Mouse (Mus musculus) MEL (cell line): Measurements from ENCODE around the gene Mrm3.

Experiments
- MAX ChIP-seq: IDR thresholded peaks from 2 replicates; pipeline ENCODE4 v1.6.1; 2011; ENCODE audit warnings: low read length, improper control_type of control experiment
- SMC3 ChIP-seq: IDR thresholded peaks from 2 replicates; pipeline ENCODE4 v1.6.1; 2011; ENCODE audit warnings: low read depth, low read length, improper control_type of control experiment
- TAL1 ChIP-seq: IDR thresholded peaks from 2 replicates; pipeline ENCODE4 v1.6.1; 2012; ENCODE audit warnings: mild to moderate bottlenecking, inconsistent platforms, low read length, moderate library complexity, mixed read lengths
- ZNF384 ChIP-seq: IDR thresholded peaks from 2 replicates; pipeline ENCODE4 v1.6.1; 2012; ENCODE audit warnings: low read depth, mild to moderate bottlenecking, inconsistent platforms, low read length, improper control_type of control experiment

DNA sequence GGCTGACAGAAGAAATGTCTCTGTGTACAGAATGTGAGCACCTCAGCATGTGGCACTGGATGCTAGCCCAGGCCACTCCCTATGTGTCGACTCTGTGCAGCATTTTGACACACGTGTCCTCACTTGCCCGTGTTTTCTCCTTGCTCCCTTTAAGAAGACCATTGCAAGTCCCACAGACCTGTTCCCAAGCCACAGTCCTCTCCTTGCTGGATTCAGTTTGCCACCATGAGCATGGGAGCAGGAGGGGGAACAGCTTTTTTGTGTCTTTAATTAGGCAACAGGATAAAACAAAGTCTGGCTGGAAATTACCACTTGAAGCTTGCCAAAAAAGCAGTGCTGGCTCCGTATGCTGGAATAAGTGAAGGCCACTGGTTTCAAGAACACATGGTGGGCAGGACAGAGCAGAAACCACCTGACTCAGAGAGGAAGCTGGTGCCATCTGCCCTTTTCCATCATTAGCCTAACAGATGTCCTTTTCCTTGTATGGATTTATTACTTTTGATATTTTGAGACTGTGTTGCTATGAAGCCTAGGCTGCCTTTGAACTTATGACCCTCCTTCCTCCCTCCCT is 12.0 kb downstream of the Mrm3 start:
- TF ChIP-seq ZNF384 (no peak), MAX (no peak), SMC3 (no peak), TAL1 (no peak)
